Comparison of ENCODE assay signal across 8 mouse cellular contexts in genomic region chr1:74712461-74713098, GRCm38 (mm10). TPM values are rescaled to one million over a fixed set of nuclear protein-coding genes. Genes with fewer than 3 reads are reported as not detected.
A peak's percentile ranks its signal among the peaks of the same experiment; 100 is the strongest.
DNase-seq lines count a peak whose midpoint lies in the region; ATAC-seq lines count a peak whose summit lies in the region.

No protein-coding gene starts in this region.

- DNase-seq in adrenal gland, postnatal 14 days = peak; percentile 25
- no peak for DNase-seq in adrenal gland, postnatal 4 days (ENCODE audit: low spot score in 2 of 2)
- DNase-seq in MEL-GATA-1-ER (ENCODE audit: extremely low read depth, low read depth) = peak; percentile 14
- no peak for DNase-seq in hindbrain, embryonic 10.5 days (ENCODE audit: low spot score)
- no peak for DNase-seq in cerebellum, adult 11-12 months
- DNase-seq in embryo, embryonic 9.5 days (ENCODE audit: extremely low spot score) = no peak

- H3K36me3 ChIP-seq in hindbrain, embryonic 10.5 days = no peaks in the 10 kb centered on the region
- no peaks in the 10 kb centered on the region for H3K36me3 ChIP-seq in macrophage (ENCODE audit: inconsistent target)

- H3K4me3 ChIP-seq in hindbrain, embryonic 10.5 days = peak overlapping the region; percentile 73
- H3K4me3 ChIP-seq in macrophage (ENCODE audit: inconsistent target) = peak overlapping the region; percentile 47

- H3K79me2 ChIP-seq in macrophage (ENCODE audit: inconsistent target) = peaks cover 37% of the 10 kb centered on the region; the same call in 1 of the 2 replicates

- 39% methylated on average over 5 of the region's 5 CpGs for WGBS in hindbrain, embryonic 10.5 days
- WGBS in macrophage (ENCODE audit: missing documents) = 13% methylated on average over 5 of the region's 5 CpGs

- peaks cover 22% of the 10 kb centered on the region for H3K4me1 ChIP-seq in hindbrain, embryonic 10.5 days (replicated peaks)

- peak overlapping the region; percentile 86 for H3K27ac ChIP-seq in hindbrain, embryonic 10.5 days
- peak overlapping the region; percentile 83 for H3K27ac ChIP-seq in macrophage

- H3K27me3 ChIP-seq in hindbrain, embryonic 10.5 days (ENCODE audit: insufficient read depth, poor library complexity, severe bottlenecking) = peaks cover 22% of the 10 kb centered on the region; the same call in 1 of the 2 replicates

- no peak for ATAC-seq in erythroid progenitor cell, adult 5-6 weeks (replicated peaks; ENCODE audit: low FRiP score, poor library complexity, severe bottlenecking)

- no peaks in the 10 kb centered on the region for H3K9me3 ChIP-seq in hindbrain, embryonic 10.5 days

RNA-seq across cellular contexts. Expression of gene Cyp27a1, which starts 0.8 kb away (rescaled TPM):
- 26.0 and 27.2 TPM in 2 replicates for total RNA-seq in adrenal gland, postnatal 14 days (2021)
- 1 to 10 TPM; 6.2 to 8.0 TPM for total RNA-seq in adrenal gland, postnatal 4 days (2021)
- 7.4 and 8.4 TPM in 2 replicates for polyA plus RNA-seq in hindbrain, embryonic 10.5 days (2016; fragmentation: Nextera tagmentation; extraction: Ambion mirVana)
- 100 to 1,000 TPM in 22 of 26 experiments, 10 to 100 TPM in 4; 49.9 to 682 (median 176) TPM for total RNA-seq in macrophage (2018; cell fraction: chromatin; rRNA removed)
- total RNA-seq in macrophage (2018; cell fraction: cytosol; rRNA removed) = 10 to 100 TPM in 24 of 26 experiments, 1 to 10 TPM in 2; 7.6 to 80.2 (median 32.6) TPM
- total RNA-seq in macrophage (2018; cell fraction: nucleus; rRNA removed) = 100 to 1,000 TPM in 12 of 26 experiments, 10 to 100 TPM in 14; 23.6 to 520 (median 98.6) TPM
- 10.0 to 133 TPM (median 56.9 TPM) in 3 replicates for polyA plus RNA-seq in macrophage (2018)
- 5.4 and 15.5 TPM in 2 replicates for total RNA-seq in erythroid progenitor cell, adult 5-6 weeks (2015; ENCODE audit: low replicate concordance)
- total RNA-seq in erythroid progenitor cell, adult 5-6 weeks (2017; ENCODE audit: low replicate concordance) = 0.98 and 3.6 TPM in 2 replicates

RNA-seq across cellular contexts. Expression of gene Prkag3, which starts 36.4 kb away (rescaled TPM):
- 0.15 TPM in 1 of 2 replicates, not detected in the other for total RNA-seq in adrenal gland, postnatal 14 days (2021)
- under 1 TPM; 0.42 to 0.45 TPM for total RNA-seq in adrenal gland, postnatal 4 days (2021)
- 0.12 TPM in 1 of 2 replicates, not detected in the other for polyA plus RNA-seq in hindbrain, embryonic 10.5 days (2016; fragmentation: Nextera tagmentation; extraction: Ambion mirVana)
- 1 to 10 TPM in 1 of 26 experiments, under 1 TPM in 8, not detected in 17; 0.22 to 2.0 (median 0.46) TPM for total RNA-seq in macrophage (2018; cell fraction: chromatin; rRNA removed)
- total RNA-seq in macrophage (2018; cell fraction: cytosol; rRNA removed) = under 1 TPM in 8 of 26 experiments, not detected in 18; 0.03 to 0.10 (median 0.07) TPM
- 1 to 10 TPM in 1 of 26 experiments, under 1 TPM in 9, not detected in 16; 0.12 to 2.1 (median 0.30) TPM for total RNA-seq in macrophage (2018; cell fraction: nucleus; rRNA removed)
- not detected in 3 replicates for polyA plus RNA-seq in macrophage (2018)
- not detected in 2 replicates for total RNA-seq in erythroid progenitor cell, adult 5-6 weeks (2015; ENCODE audit: low replicate concordance)
- not detected in 2 replicates for total RNA-seq in erythroid progenitor cell, adult 5-6 weeks (2017; ENCODE audit: low replicate concordance)

RNA-seq across cellular contexts. Expression of gene Ttll4, which starts 51.0 kb away (rescaled TPM):
- total RNA-seq in adrenal gland, postnatal 14 days (2021) = 19.2 and 21.5 TPM in 2 replicates
- total RNA-seq in adrenal gland, postnatal 4 days (2021) = 10 to 100 TPM; 27.8 to 30.2 TPM
- polyA plus RNA-seq in hindbrain, embryonic 10.5 days (2016; fragmentation: Nextera tagmentation; extraction: Ambion mirVana) = 35.7 and 48.5 TPM in 2 replicates
- total RNA-seq in macrophage (2018; cell fraction: chromatin; rRNA removed) = 10 to 100 TPM; 11.1 to 70.9 (median 39.0) TPM
- total RNA-seq in macrophage (2018; cell fraction: cytosol; rRNA removed) = 1 to 10 TPM; 1.9 to 7.2 (median 3.8) TPM
- 10 to 100 TPM in 20 of 26 experiments, 1 to 10 TPM in 6; 8.0 to 42.4 (median 19.6) TPM for total RNA-seq in macrophage (2018; cell fraction: nucleus; rRNA removed)
- 3.0 to 5.5 TPM (median 3.7 TPM) in 3 replicates for polyA plus RNA-seq in macrophage (2018)
- 2.9 and 8.6 TPM in 2 replicates for total RNA-seq in erythroid progenitor cell, adult 5-6 weeks (2015; ENCODE audit: low replicate concordance)
- 6.3 and 7.7 TPM in 2 replicates for total RNA-seq in erythroid progenitor cell, adult 5-6 weeks (2017; ENCODE audit: low replicate concordance)

RNA-seq across cellular contexts. Expression of gene Wnt6, which starts 59.1 kb away (rescaled TPM):
- total RNA-seq in adrenal gland, postnatal 14 days (2021) = 2.4 and 3.2 TPM in 2 replicates
- 1 to 10 TPM; 3.1 to 3.5 TPM for total RNA-seq in adrenal gland, postnatal 4 days (2021)
- 15.5 and 18.2 TPM in 2 replicates for polyA plus RNA-seq in hindbrain, embryonic 10.5 days (2016; fragmentation: Nextera tagmentation; extraction: Ambion mirVana)
- 1 to 10 TPM in 8 of 26 experiments, under 1 TPM in 6, not detected in 12; 0.53 to 1.9 (median 1.2) TPM for total RNA-seq in macrophage (2018; cell fraction: chromatin; rRNA removed)
- total RNA-seq in macrophage (2018; cell fraction: cytosol; rRNA removed) = 1 to 10 TPM in 13 of 26 experiments, under 1 TPM in 12, not detected in 1; 0.06 to 3.0 (median 1.6) TPM
- total RNA-seq in macrophage (2018; cell fraction: nucleus; rRNA removed) = 1 to 10 TPM in 12 of 26 experiments, under 1 TPM in 6, not detected in 8; 0.30 to 4.5 (median 1.5) TPM
- polyA plus RNA-seq in macrophage (2018) = 0.11 to 0.15 TPM in 2 of 3 replicates, not detected in the other
- not detected in 2 replicates for total RNA-seq in erythroid progenitor cell, adult 5-6 weeks (2015; ENCODE audit: low replicate concordance)
- total RNA-seq in erythroid progenitor cell, adult 5-6 weeks (2017; ENCODE audit: low replicate concordance) = not detected in 2 replicates

Comparison
In these comparisons a context has a peak if more than half of its experiments do, and no peak if none do; other contexts are left out.
1. DNase-seq: peak in adrenal gland, postnatal 14 days (single experiment) and MEL-GATA-1-ER (single experiment); none in adrenal gland, postnatal 4 days (0 of 2), hindbrain, embryonic 10.5 days (single experiment), cerebellum, adult 11-12 months (single experiment) and embryo, embryonic 9.5 days (single experiment).